Mouse (Mus musculus) lung, embryonic 14.5 days (tissue): ENCODE results near the gene Ltbp4. TPM values are rescaled to one million over a fixed set of nuclear protein-coding genes. Genes with fewer than 3 reads are reported as not detected.

Source experiments
- ATAC-seq: fragments of 200-750 bp; cut with Nextera tagmentation; 2 replicates; pipeline ENCODE4 v1.8.0; 2017; ENCODE audit warnings: mild to moderate bottlenecking, moderate TSS enrichment, moderate library complexity; ENCODE audit not compliant: insufficient read depth
- DNase-seq: peaks from one replicate; pipeline ENCODE4 v3.0.0-alpha.2; 2015
- H3K27ac ChIP-seq: fragments of 300-500 bp; sonication (generic); 2 replicates; pipeline ENCODE4 v1.5.1; 2014; ENCODE audit warnings: low read depth, mild to moderate bottlenecking, moderate library complexity
- H3K27me3 ChIP-seq: fragments of 300-500 bp; sonication (generic); 2 replicates; pipeline ENCODE4 v1.6.1; 2014; ENCODE audit warnings: low read length, control low read depth; ENCODE audit not compliant: insufficient read depth
- H3K36me3 ChIP-seq: fragments of 300-500 bp; sonication (generic); 2 replicates; pipeline ENCODE4 v1.6.1; 2014; ENCODE audit warnings: control low read depth; ENCODE audit not compliant: insufficient read depth
- H3K4me1 ChIP-seq: fragments of 300-500 bp; sonication (generic); 2 replicates; pipeline ENCODE4 v1.6.1; 2014; ENCODE audit warnings: antibody characterized with exemption, control low read depth; ENCODE audit not compliant: insufficient read depth
- H3K4me2 ChIP-seq: fragments of 300-500 bp; sonication (generic); 2 replicates; pipeline ENCODE4 v1.6.1; 2014; ENCODE audit warnings: mild to moderate bottlenecking
- H3K4me3 ChIP-seq: fragments of 300-500 bp; sonication (generic); 2 replicates; pipeline ENCODE4 v1.5.1; 2014; ENCODE audit warnings: low read depth, low read length
- H3K9ac ChIP-seq: fragments of 300-500 bp; sonication (generic); 2 replicates; pipeline ENCODE4 v1.6.1; 2014
- H3K9me3 ChIP-seq: fragments of 300-500 bp; sonication (generic); 2 replicates; pipeline ENCODE4 v1.6.1; 2016; ENCODE audit warnings: low read depth, low read length, control low read depth
- CTCF ChIP-seq: IDR thresholded peaks from 2 replicates; pipeline ENCODE4 v1.5.1; 2016; ENCODE audit warnings: antibody characterized with exemption, low read depth
- WGBS: fragments of 180-500 bp; shearing (Covaris S2); extraction: QIAGEN DNeasy Blood & Tissue Kit; methylation state at CpG from one replicate; pipeline ENCODE4 v1.1.7; 2014; 5-methylcytosine and 5-hydroxymethylcytosine counted together
- polyA plus RNA-seq: library from polyadenylated mRNA; unstranded; fragments of >200 nt; fragmentation: Nextera tagmentation; extraction: Ambion mirVana; gene quantifications from 2 replicates; pipeline ENCODE4 v1.2.1, GENCODE M21; 2014

Ltbp4 gene
- polyA plus RNA-seq, 1 experiment from 2014 or later = 86.0 TPM

DNA sequence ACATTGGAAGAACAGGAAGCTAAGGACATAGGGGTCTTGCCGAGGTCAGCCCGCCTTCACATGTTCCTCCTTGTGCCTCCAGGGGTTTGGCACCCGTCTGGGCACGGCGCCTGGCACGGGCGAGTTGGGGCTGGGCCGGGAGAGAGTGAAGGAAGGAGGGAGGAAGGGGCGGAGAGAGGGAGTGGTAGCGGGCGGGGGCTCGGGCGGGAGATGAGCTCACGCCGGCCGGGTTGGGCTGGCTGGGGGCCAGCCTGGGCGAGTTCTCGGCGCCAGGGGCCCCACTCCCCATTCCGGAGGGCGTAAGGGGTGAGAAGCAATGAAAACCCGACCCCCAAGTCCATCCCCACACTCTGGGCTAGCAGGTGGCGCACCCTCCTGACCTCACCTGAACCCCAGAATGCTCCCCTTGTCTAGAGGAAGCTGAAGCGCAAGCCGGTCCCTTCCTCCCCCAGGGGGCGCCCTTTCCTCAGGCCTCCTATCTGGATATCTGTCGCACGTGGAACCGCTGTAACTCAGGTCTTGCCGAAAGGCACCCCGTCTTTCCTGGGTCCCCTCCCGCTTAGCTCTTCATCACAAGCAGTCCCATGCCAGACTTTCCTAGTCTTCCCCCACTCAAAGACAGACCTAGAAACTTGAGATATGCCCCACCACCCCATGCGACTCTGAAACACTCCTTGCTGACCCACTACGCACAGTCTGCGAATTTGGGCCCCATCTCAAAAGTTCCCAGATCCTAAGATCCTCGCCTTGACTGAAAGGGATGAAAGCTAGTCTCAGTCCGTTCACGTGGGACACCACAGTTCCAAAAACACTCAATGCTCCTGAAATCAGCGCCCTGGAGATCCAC is 4.9 kb downstream of the Ltbp4 start:
- Histone ChIP-seq H3K27ac (peak overlapping the region; percentile 88), H3K4me2 (peak overlapping the region; percentile 93), H3K9ac (peak overlapping the region; percentile 80), H3K4me3 (peak overlapping the region; percentile 66), H3K27me3 (peaks cover 65% of the 10 kb centered on the region), H3K36me3 (peaks cover 9% of the 10 kb centered on the region; the same call in 1 of the 2 replicates), H3K4me1 (peaks cover 7% of the 10 kb centered on the region; the same call in 1 of the 2 replicates), H3K9me3 (no peaks in the 10 kb centered on the region)
- 1% methylated on average over 39 of the region's 39 CpGs for WGBS
- peak; percentile 89 for TF ChIP-seq CTCF
- peak; percentile 95 for DNase-seq
- peak; percentile 2 for ATAC-seq

DNA sequence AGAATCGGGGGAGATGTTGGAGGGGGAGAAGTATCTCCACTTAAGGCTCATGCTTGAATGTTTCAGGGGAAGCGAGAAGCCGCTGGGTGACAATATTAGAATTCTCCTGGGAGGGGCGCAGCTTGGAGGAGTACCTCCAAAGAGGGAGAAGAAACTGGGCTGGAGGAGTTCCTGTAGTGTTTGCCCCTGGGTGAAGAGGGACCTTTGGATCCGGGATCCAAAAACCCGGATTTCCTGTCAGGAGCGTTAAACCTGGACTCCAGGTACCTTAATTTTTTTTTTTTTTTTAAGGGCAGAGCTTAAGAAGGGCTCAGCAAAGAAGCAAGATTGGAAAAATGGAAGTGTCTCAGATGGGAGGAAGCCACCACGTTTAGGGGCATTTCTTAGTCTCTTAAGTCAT is 5.6 kb downstream of the Ltbp4 start:
- TF ChIP-seq CTCF = no peak
- Histone ChIP-seq H3K27ac (peak overlapping the region; percentile 88), H3K4me3 (peak overlapping the region; percentile 66), H3K4me2 (peak overlapping the region; percentile 93), H3K36me3 (peaks cover 9% of the 10 kb centered on the region; the same call in 1 of the 2 replicates), H3K9me3 (no peaks in the 10 kb centered on the region), H3K9ac (peak overlapping the region; percentile 80), H3K27me3 (peaks cover 65% of the 10 kb centered on the region), H3K4me1 (peaks cover 7% of the 10 kb centered on the region; the same call in 1 of the 2 replicates)
- ATAC-seq (no peak), DNase-seq (peak; percentile 65)
- 6% methylated on average over 8 of the region's 8 CpGs for WGBS

DNA sequence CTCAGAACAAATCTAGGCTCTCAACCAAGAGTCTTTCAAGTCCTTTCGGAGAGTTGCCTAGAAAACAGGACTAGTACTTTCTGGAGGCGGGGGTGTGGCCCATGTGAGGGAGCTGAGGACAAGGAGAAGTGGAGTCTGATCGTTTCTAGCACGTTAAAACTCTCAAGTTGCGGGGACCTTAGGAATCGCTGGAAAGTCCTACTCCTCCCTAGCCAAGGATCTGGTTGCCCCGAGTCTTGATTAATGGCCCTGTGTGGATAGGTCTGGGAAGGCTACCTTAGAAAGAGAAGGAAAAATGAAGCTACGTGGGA is 6.0 kb downstream of the Ltbp4 start:
- peak overlapping the region; percentile 80 for H3K9ac ChIP-seq
- peak overlapping the region; percentile 88 for H3K27ac ChIP-seq
- WGBS = 0% methylated on average over 8 of the region's 8 CpGs
- H3K4me2 ChIP-seq = peak overlapping the region; percentile 93
- H3K27me3 ChIP-seq = peaks cover 65% of the 10 kb centered on the region
- H3K4me3 ChIP-seq = peak overlapping the region; percentile 66
- no peak for ATAC-seq
- H3K4me1 ChIP-seq = peaks cover 9% of the 10 kb centered on the region; the same call in 1 of the 2 replicates
- H3K9me3 ChIP-seq = no peaks in the 10 kb centered on the region
- peaks cover 9% of the 10 kb centered on the region; the same call in 1 of the 2 replicates for H3K36me3 ChIP-seq
- TF ChIP-seq CTCF = no peak
- DNase-seq = no peak

DNA sequence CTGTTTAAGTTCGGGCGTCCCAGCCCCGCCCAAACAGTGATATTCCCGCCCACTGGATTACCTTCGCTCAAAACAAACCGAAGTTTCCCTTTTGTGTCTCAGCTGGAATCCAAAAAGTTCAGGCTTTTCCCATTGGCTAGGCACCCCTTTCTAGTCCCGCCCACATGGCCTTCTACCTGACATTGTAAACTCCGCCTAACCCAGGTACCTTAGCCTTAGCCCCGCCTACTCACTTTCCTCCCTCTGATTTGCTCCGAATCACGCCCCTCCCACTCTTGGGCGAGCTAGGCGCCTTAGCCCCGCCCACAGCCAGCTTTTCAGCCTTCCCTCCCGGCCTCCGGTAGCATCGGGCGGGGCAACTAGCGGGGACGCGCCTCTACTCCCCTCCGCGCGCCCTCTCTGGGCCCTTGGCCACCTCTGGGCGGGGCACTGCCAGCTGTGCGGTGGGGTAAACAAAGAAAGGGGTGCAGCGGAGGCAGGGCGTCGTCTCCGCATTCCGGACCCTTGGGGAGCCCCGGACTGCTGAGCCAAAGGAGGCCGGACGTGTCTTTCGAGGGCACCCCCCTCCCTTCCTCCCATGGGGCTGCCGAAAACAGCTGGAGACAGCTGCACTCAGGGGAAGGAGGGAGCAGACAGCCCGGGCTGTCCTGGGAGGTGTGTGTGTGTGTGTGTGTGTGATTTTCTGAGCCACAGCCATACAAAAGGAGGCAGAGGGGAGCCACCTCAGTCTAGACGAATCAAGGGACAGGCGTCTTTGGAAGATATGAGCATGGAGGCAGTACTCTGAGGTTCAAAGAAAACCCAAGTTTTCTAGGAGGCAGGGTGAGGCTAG is 6.6 kb downstream of the Ltbp4 start:
- Histone ChIP-seq H3K27ac (peak overlapping the region; percentile 88), H3K9ac (peak overlapping the region; percentile 80; the same call in 1 of the 2 replicates), H3K4me3 (peak overlapping the region; percentile 66), H3K36me3 (peaks cover 12% of the 10 kb centered on the region; the same call in 1 of the 2 replicates), H3K4me1 (peaks cover 14% of the 10 kb centered on the region; the same call in 1 of the 2 replicates), H3K4me2 (peak overlapping the region; percentile 93), H3K9me3 (no peaks in the 10 kb centered on the region), H3K27me3 (peaks cover 65% of the 10 kb centered on the region)
- peak; percentile 10; the same call in 1 of the 2 replicates for TF ChIP-seq CTCF
- under 1% methylated on average over 39 of the region's 39 CpGs for WGBS
- peak; percentile 99 for DNase-seq
- ATAC-seq = peak; percentile 74

DNA sequence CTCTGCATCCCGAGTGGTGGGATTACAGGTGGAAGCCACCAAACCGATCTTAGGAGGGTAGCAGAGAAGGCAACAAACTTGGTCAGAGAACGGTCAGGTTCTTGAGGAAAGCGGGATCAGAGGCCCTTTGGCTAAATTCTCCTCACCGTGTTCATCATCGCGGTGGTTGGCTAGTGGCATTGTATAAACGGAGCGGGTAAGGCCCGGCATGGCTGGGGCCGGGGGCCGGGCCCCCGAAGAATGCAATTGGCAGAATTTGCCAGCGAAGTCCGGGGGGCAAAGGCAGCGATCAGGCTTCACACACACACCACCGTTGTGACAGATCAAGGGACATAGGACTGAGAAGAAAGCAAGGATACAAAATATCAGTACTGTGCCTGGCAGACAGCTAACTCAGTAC is 7.5 kb downstream of the Ltbp4 start:
- no peaks in the 10 kb centered on the region for H3K9me3 ChIP-seq
- H3K9ac ChIP-seq = no peak overlapping the region
- ATAC-seq (no peak), DNase-seq (no peak)
- 27% methylated on average over 17 of the region's 17 CpGs for WGBS
- peaks cover 13% of the 10 kb centered on the region; the same call in 1 of the 2 replicates for H3K36me3 ChIP-seq
- peaks cover 20% of the 10 kb centered on the region; the same call in 1 of the 2 replicates for H3K4me1 ChIP-seq
- H3K4me2 ChIP-seq = peak overlapping the region; percentile 93
- peak overlapping the region; percentile 66 for H3K4me3 ChIP-seq
- H3K27me3 ChIP-seq = peaks cover 67% of the 10 kb centered on the region
- no peak for TF ChIP-seq CTCF
- H3K27ac ChIP-seq = no peak overlapping the region; the same call in 1 of the 2 replicates

DNA sequence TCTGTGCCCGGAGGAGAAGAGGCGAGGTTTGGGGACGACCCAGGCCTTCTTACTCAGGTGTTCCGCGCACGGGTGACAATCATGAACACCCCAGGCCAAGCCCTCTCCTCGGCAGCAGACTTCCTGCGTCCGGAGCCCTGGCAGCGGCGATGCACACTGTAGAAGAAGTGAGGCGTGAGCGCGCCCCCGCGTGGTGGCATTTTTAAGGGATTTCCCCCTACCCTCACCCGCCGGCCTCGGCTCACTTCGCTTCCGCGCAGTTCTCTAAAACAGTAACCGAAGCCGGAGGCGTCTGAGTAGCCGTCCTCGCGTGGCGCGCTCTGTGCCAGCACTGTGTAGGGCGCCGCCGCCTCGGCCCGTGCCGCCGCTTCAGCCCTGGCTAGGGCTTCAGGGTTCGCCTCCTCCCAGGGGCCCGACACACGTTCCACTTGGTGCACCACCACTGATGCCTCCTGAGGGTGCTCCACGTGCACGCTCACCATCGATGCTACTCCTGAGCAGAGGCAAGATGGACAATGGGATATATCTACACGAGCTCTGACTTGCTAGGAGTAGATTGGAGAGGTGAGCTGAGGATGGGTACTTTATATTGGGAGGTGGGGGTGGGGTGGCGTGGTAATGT is 8.1 kb downstream of the Ltbp4 start:
- peaks cover 20% of the 10 kb centered on the region; the same call in 1 of the 2 replicates for H3K4me1 ChIP-seq
- DNase-seq (peak; percentile 96), ATAC-seq (0 out of 2 replicates have a peak, but pooled peaks have one; percentile 5)
- no peaks in the 10 kb centered on the region for H3K9me3 ChIP-seq
- no peak overlapping the region for H3K27ac ChIP-seq
- H3K27me3 ChIP-seq = peaks cover 61% of the 10 kb centered on the region
- WGBS = 5% methylated on average over 45 of the region's 45 CpGs
- peaks cover 18% of the 10 kb centered on the region; the same call in 1 of the 2 replicates for H3K36me3 ChIP-seq
- no peak overlapping the region for H3K9ac ChIP-seq
- H3K4me2 ChIP-seq = peak overlapping the region; percentile 93
- H3K4me3 ChIP-seq = peak overlapping the region; percentile 26
- TF ChIP-seq CTCF = peak; percentile 81
